Mouse (Mus musculus): ENCODE results near the gene Prune2. TPM values are rescaled to one million over a fixed set of nuclear protein-coding genes. Genes with fewer than 3 reads are reported as not detected.

Gene Prune2
- total and polyA plus RNA-seq, 3 experiments = 0.55 TPM; not detected in 2

GRCm38 (mm10) chr19:17138144-17138915 is 182.4 kb downstream of the Prune2 start:
- H3K4me3 ChIP-seq (ENCODE audit: low read depth, low read length) = no peak overlapping the region
- no peak for ATAC-seq (ENCODE audit: extremely low read depth, insufficient number of reproducible peaks, low FRiP score, poor library complexity, severe bottlenecking)
- H3K9me3 ChIP-seq (replicated peaks) = no peaks in the 10 kb centered on the region
- H3K27me3 ChIP-seq (ENCODE audit: insufficient read depth, low read length) = peaks cover 13% of the 10 kb centered on the region
- no peak for DNase-seq (ENCODE audit: low spot score)
- H3K36me3 ChIP-seq (replicated peaks) = no peaks in the 10 kb centered on the region
- TF ChIP-seq POLR2AphosphoS5 (IDR thresholded peaks at IDR 0.05; ENCODE audit: insufficient replicate concordance, low read depth, low read length) = no peak
- H3K4me1 ChIP-seq (ENCODE audit: insufficient read depth, low read depth, low read length) = peaks cover 4% of the 10 kb centered on the region; the same call in 1 of the 2 replicates

GRCm38 (mm10) chr19:17140016-17140914 is 184.3 kb downstream of the Prune2 start:
- DNase-seq (ENCODE audit: low spot score) = no peak
- Histone ChIP-seq H3K4me3 (ENCODE audit: low read depth, low read length) (no peak overlapping the region), H3K27me3 (ENCODE audit: insufficient read depth, low read length) (peaks cover 10% of the 10 kb centered on the region), H3K4me1 (ENCODE audit: insufficient read depth, low read depth, low read length) (peaks cover 4% of the 10 kb centered on the region; the same call in 1 of the 2 replicates), H3K9me3 (replicated peaks) (no peaks in the 10 kb centered on the region), H3K36me3 (replicated peaks) (no peaks in the 10 kb centered on the region)
- no peak for ATAC-seq (ENCODE audit: extremely low read depth, insufficient number of reproducible peaks, low FRiP score, poor library complexity, severe bottlenecking)
- no peak for TF ChIP-seq TAL1 (conservative IDR thresholded peaks at IDR 0.05; ENCODE audit: low read depth, low read length)
- no peak for TF ChIP-seq GATA2 (IDR thresholded peaks at IDR 0.05; ENCODE audit: borderline replicate concordance, low read depth, low read length)
- no peak for TF ChIP-seq CTCF (IDR thresholded peaks at IDR 0.05; ENCODE audit: low read depth, low read length)
- no peak for TF ChIP-seq GATA1 (IDR thresholded peaks at IDR 0.05; ENCODE audit: borderline replicate concordance, low read length)
- TF ChIP-seq POLR2AphosphoS5 (IDR thresholded peaks at IDR 0.05; ENCODE audit: insufficient replicate concordance, low read depth, low read length) = no peak

- no peaks in the 10 kb centered on the region for H3K9me3 ChIP-seq (replicated peaks)
- no peak for DNase-seq (ENCODE audit: low spot score)
- no peaks in the 10 kb centered on the region for H3K36me3 ChIP-seq (replicated peaks)
- no peaks in the 10 kb centered on the region for H3K4me1 ChIP-seq (ENCODE audit: insufficient read depth, low read depth, low read length)
- ATAC-seq (ENCODE audit: extremely low read depth, insufficient number of reproducible peaks, low FRiP score, poor library complexity, severe bottlenecking) = no peak
- H3K27me3 ChIP-seq (ENCODE audit: insufficient read depth, low read length) = no peaks in the 10 kb centered on the region; the same call in 1 of the 2 replicates
- TF ChIP-seq TAL1 (conservative IDR thresholded peaks at IDR 0.05; ENCODE audit: low read depth, low read length) = no peak
- TF ChIP-seq POLR2AphosphoS5 (IDR thresholded peaks at IDR 0.05; ENCODE audit: insufficient replicate concordance, low read depth, low read length) = no peak
- H3K4me3 ChIP-seq (ENCODE audit: low read depth, low read length) = no peak overlapping the region
These were observed 187.3 kb downstream of the Prune2 start for GRCm38 (mm10) chr19:17143245-17143644.

GRCm38 (mm10) chr19:17144205-17144604 is 188.3 kb downstream of the Prune2 start:
- no peaks in the 10 kb centered on the region; the same call in 1 of the 2 replicates for H3K27me3 ChIP-seq (ENCODE audit: insufficient read depth, low read length)
- TF ChIP-seq GATA1 (IDR thresholded peaks at IDR 0.05; ENCODE audit: borderline replicate concordance, low read length) (no peak), GATA2 (IDR thresholded peaks at IDR 0.05; ENCODE audit: borderline replicate concordance, low read depth, low read length) (no peak), CTCF (IDR thresholded peaks at IDR 0.05; ENCODE audit: low read depth, low read length) (no peak), TAL1 (conservative IDR thresholded peaks at IDR 0.05; ENCODE audit: low read depth, low read length) (no peak), POLR2AphosphoS5 (IDR thresholded peaks at IDR 0.05; ENCODE audit: insufficient replicate concordance, low read depth, low read length) (no peak)
- ATAC-seq (ENCODE audit: extremely low read depth, insufficient number of reproducible peaks, low FRiP score, poor library complexity, severe bottlenecking) (no peak), DNase-seq (ENCODE audit: low spot score) (no peak)
- H3K4me3 ChIP-seq (ENCODE audit: low read depth, low read length) = no peak overlapping the region
- H3K4me1 ChIP-seq (ENCODE audit: insufficient read depth, low read depth, low read length) = no peaks in the 10 kb centered on the region
- no peaks in the 10 kb centered on the region for H3K9me3 ChIP-seq (replicated peaks)
- H3K36me3 ChIP-seq (replicated peaks) = no peaks in the 10 kb centered on the region

GRCm38 (mm10) chr19:17150064-17150463 is 194.1 kb downstream of the Prune2 start:
- DNase-seq (ENCODE audit: low spot score) (no peak), ATAC-seq (ENCODE audit: extremely low read depth, insufficient number of reproducible peaks, low FRiP score, poor library complexity, severe bottlenecking) (no peak)
- TF ChIP-seq TAL1 (conservative IDR thresholded peaks at IDR 0.05; ENCODE audit: low read depth, low read length) (no peak), CTCF (IDR thresholded peaks at IDR 0.05; ENCODE audit: low read depth, low read length) (no peak), GATA2 (IDR thresholded peaks at IDR 0.05; ENCODE audit: borderline replicate concordance, low read depth, low read length) (no peak), GATA1 (IDR thresholded peaks at IDR 0.05; ENCODE audit: borderline replicate concordance, low read length) (no peak), POLR2AphosphoS5 (IDR thresholded peaks at IDR 0.05; ENCODE audit: insufficient replicate concordance, low read depth, low read length) (no peak)
- Histone ChIP-seq H3K4me3 (ENCODE audit: low read depth, low read length) (no peak overlapping the region), H3K36me3 (replicated peaks) (no peaks in the 10 kb centered on the region), H3K9me3 (replicated peaks) (no peaks in the 10 kb centered on the region), H3K4me1 (ENCODE audit: insufficient read depth, low read depth, low read length) (no peaks in the 10 kb centered on the region), H3K27me3 (ENCODE audit: insufficient read depth, low read length) (no peaks in the 10 kb centered on the region)

GRCm38 (mm10) chr19:17151781-17152180 is 195.9 kb downstream of the Prune2 start:
- DNase-seq (ENCODE audit: low spot score) (no peak), ATAC-seq (ENCODE audit: extremely low read depth, insufficient number of reproducible peaks, low FRiP score, poor library complexity, severe bottlenecking) (no peak)
- TF ChIP-seq GATA2 (IDR thresholded peaks at IDR 0.05; ENCODE audit: borderline replicate concordance, low read depth, low read length) (no peak), POLR2AphosphoS5 (IDR thresholded peaks at IDR 0.05; ENCODE audit: insufficient replicate concordance, low read depth, low read length) (no peak), GATA1 (IDR thresholded peaks at IDR 0.05; ENCODE audit: borderline replicate concordance, low read length) (no peak), TAL1 (conservative IDR thresholded peaks at IDR 0.05; ENCODE audit: low read depth, low read length) (no peak), CTCF (IDR thresholded peaks at IDR 0.05; ENCODE audit: low read depth, low read length) (no peak)

More at GRCm38 (mm10) chr19:17151781-17152180, 195.9 kb downstream of the Prune2 start:
- Histone ChIP-seq H3K9me3 (replicated peaks) (no peaks in the 10 kb centered on the region), H3K4me3 (ENCODE audit: low read depth, low read length) (no peak overlapping the region), H3K27me3 (ENCODE audit: insufficient read depth, low read length) (peaks cover 3% of the 10 kb centered on the region; the same call in 1 of the 2 replicates), H3K36me3 (replicated peaks) (no peaks in the 10 kb centered on the region), H3K4me1 (ENCODE audit: insufficient read depth, low read depth, low read length) (no peaks in the 10 kb centered on the region)
